Mouse (Mus musculus) heart, postnatal 0 days (tissue): ENCODE measurements around the gene Crlf1. TPM values are rescaled to one million over a fixed set of nuclear protein-coding genes. Genes with fewer than 3 reads are reported as not detected.
"Not testable (repeated sequence)": the region's sequence is repeated elsewhere in the genome, so short reads cannot be mapped to it uniquely, and the experiment has no call there.

Source experiments
- ATAC-seq: fragments of 200-750 bp; cut with Nextera tagmentation; 2 replicates; pipeline ENCODE4 v1.8.0; 2017; ENCODE audit warnings: low read depth, moderate number of reproducible peaks, moderate library complexity; ENCODE audit not compliant: insufficient read depth
- DNase-seq: peaks from one replicate; pipeline ENCODE4 v3.0.0-alpha.2; 2016; ENCODE audit warnings: low spot score
- H3K27ac ChIP-seq: fragments of 300-500 bp; sonication (generic); 2 replicates; pipeline ENCODE4 v1.5.1; 2014; ENCODE audit warnings: low read depth, mild to moderate bottlenecking
- H3K27me3 ChIP-seq: fragments of 300-500 bp; sonication (generic); 2 replicates; pipeline ENCODE4 v1.6.1; 2014; ENCODE audit warnings: low read length, mixed read lengths; ENCODE audit not compliant: control insufficient read depth, insufficient read depth
- H3K36me3 ChIP-seq: fragments of 300-500 bp; sonication (generic); replicated peaks from 2 replicates; pipeline ENCODE4 v1.6.1; 2014; ENCODE audit warnings: low read length, mixed read lengths; ENCODE audit not compliant: control insufficient read depth, insufficient read depth
- H3K4me1 ChIP-seq: fragments of 300-500 bp; sonication (generic); 2 replicates; pipeline ENCODE4 v1.6.1; 2014; ENCODE audit warnings: antibody characterized with exemption; ENCODE audit not compliant: control insufficient read depth, insufficient read depth
- H3K4me2 ChIP-seq: fragments of 300-500 bp; sonication (generic); 2 replicates; pipeline ENCODE4 v1.6.1; 2014; ENCODE audit warnings: low read depth, mild to moderate bottlenecking, low read length, moderate library complexity
- H3K4me3 ChIP-seq: fragments of 300-500 bp; sonication (generic); 2 replicates; pipeline ENCODE4 v1.5.1; 2014; ENCODE audit warnings: low read depth, low read length
- H3K9ac ChIP-seq: fragments of 300-500 bp; sonication (generic); replicated peaks from 2 replicates; pipeline ENCODE4 v1.6.1; 2014; ENCODE audit warnings: low read depth, low read length, mixed read lengths
- H3K9me3 ChIP-seq: fragments of 300-500 bp; sonication (generic); replicated peaks from 2 replicates; pipeline ENCODE4 v1.6.1; 2016; ENCODE audit warnings: low read length; ENCODE audit not compliant: control insufficient read depth
- CTCF ChIP-seq: IDR thresholded peaks from 2 replicates; pipeline ENCODE4 v1.5.1; 2016; ENCODE audit warnings: antibody characterized with exemption, control low read depth, low read depth
- EP300 ChIP-seq: IDR thresholded peaks from 2 replicates; pipeline ENCODE4 v1.6.1; 2016; ENCODE audit warnings: antibody characterized with exemption, low read depth
- WGBS: fragments of 180-500 bp; shearing (Covaris S2); extraction: QIAGEN DNeasy Blood & Tissue Kit; methylation state at CpG from one replicate; pipeline ENCODE4 v1.1.7; 2014; 5-methylcytosine and 5-hydroxymethylcytosine counted together
- polyA plus RNA-seq: library from polyadenylated mRNA; unstranded; fragments of >200 nt; fragmentation: Nextera tagmentation; extraction: Ambion mirVana; gene quantifications from 2 replicates; pipeline ENCODE4 v1.2.1, GENCODE M21; 2015
- total RNA-seq: library from RNA; depleted of rRNA; stranded (reverse); fragments of >200 nt; gene quantifications from 2 replicates; pipeline ENCODE4 v1.2.3, GENCODE M21; 2014; ENCODE audit warnings: low replicate concordance

Crlf1 gene
- total and polyA plus RNA-seq, 2 experiments from 2014 or later = 0.16 TPM; not detected in 1

DNA sequence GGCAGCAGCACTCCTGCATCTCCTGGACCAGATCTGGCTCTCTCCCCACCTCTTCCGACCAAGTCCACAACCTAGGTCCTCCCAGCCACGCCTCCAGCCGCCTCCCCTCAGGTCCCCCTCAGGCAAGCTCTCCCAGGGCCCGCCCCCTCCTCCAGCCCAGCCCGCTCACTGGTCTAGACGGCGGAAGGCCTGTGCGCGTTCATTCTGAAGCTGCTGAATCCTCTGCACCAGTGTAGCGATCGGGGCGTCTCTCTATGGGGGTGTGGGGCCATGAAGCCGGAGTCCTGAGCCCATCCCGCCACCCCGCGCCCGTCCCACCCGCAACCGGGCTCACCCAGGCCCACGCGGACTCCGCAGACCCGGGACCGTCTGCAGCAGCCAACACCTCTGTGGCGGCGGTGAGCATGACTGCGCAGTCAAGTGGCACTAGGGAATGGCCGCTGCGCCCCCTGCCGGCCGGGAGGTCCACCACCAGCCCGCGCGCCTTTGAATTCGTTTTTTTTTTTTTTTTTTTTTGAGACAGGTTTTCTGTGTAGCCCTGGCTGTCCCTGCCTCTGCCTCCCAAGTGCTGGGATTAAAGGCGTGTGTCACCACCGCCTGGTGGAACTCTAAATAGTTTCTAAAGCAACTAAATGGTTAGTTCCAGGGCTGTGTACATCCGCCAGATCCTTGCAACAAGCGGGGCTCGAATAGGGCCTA, 13.5 kb downstream of the Crlf1 start, which contains the start of gene Rex1bd:
Rex1bd (minus strand) TSS at position 425 of the 699 bp plus-strand sequence.
- peak within 1 kb of the TSS; percentile 81 for H3K9ac ChIP-seq
- H3K9me3 ChIP-seq = no peaks in the 10 kb centered on the region
- DNase-seq = peak; percentile 88
- peaks cover 34% of the 10 kb centered on the region for H3K4me1 ChIP-seq
- peaks cover 17% of the 10 kb centered on the region for H3K36me3 ChIP-seq
- ATAC-seq = peak; percentile 84
- WGBS = 3% methylated on average over 38 of the region's 40 CpGs
- peak within 1 kb of the TSS; percentile 89 for H3K27ac ChIP-seq
- H3K4me2 ChIP-seq = peak within 1 kb of the TSS; percentile 76
- peak; percentile 83 for TF ChIP-seq CTCF
- peak; percentile 43; the same call in 1 of the 2 replicates for TF ChIP-seq EP300
- H3K27me3 ChIP-seq = peaks cover 16% of the 10 kb centered on the region
- H3K4me3 ChIP-seq = peak within 1 kb of the TSS; percentile 87

DNA sequence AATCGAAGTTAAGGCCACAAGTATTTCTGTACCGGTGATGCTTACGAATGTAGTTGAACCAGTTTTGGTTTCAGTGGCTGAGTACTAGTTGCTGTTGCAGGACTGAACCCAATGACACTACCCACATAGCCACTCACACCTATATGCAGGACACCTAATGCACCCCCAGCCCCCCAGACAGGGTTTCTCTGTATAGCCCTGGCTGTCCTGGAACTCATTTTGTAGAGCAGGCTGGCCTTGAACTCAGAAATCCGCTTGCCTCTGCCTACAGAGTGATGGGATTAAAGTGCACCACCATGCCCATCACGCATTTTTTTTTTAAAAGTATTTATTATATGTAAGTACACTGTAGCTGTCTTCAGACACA, 14.1 kb downstream of the Crlf1 start:
- WGBS = 60% methylated on average over 5 of the region's 5 CpGs

DNA sequence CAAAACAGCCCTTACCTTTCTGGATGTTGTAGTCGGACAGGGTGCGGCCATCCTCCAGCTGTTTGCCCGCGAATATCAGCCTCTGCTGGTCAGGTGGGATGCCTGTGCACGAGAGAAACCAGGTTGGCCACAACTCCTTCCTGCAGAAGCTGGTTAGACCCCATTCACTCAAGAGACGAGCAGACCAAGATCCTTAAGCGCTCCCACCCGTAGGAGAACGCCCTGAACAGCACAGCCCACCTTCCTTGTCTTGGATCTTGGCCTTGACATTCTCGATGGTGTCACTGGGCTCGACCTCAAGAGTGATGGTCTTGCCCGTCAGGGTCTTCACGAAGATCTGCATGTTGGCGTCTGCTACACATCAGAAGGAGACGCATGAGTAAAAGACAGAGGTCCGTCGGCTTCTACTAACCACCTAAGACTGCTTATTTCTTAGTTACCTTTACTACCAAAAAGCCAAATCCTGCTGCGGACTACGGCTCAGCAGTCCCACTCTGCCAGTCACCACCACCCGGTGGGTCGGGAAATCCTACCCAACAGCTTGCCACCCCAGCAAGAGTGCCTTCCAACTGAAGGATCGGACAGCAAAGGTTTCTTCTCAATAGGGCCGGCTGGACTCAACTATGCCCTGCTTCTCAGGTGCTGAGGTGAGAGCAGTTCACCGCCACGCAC, 16.5 kb downstream of the Crlf1 start:
- no peak for ATAC-seq
- peak overlapping the region; percentile 96 for H3K27ac ChIP-seq
- H3K9me3 ChIP-seq = no peaks in the 10 kb centered on the region
- peaks cover 22% of the 10 kb centered on the region for H3K4me1 ChIP-seq
- no peak for DNase-seq
- H3K36me3 ChIP-seq = peaks cover 26% of the 10 kb centered on the region
- peak overlapping the region; percentile 87 for H3K9ac ChIP-seq
- H3K4me2 ChIP-seq = peak overlapping the region; percentile 99
- H3K27me3 ChIP-seq = no peaks in the 10 kb centered on the region
- H3K4me3 ChIP-seq = peak overlapping the region; percentile 76
- TF ChIP-seq EP300 = no peak
- no peak for TF ChIP-seq CTCF
- 7% methylated on average over 25 of the region's 25 CpGs for WGBS

More for the DNA sequence above, 14.1 kb downstream of the Crlf1 start:
- Histone ChIP-seq H3K4me1 (peaks cover 29% of the 10 kb centered on the region), H3K36me3 (peaks cover 17% of the 10 kb centered on the region), H3K9ac (no peak overlapping the region), H3K27me3 (peaks cover 10% of the 10 kb centered on the region), H3K27ac (no peak overlapping the region), H3K9me3 (no peaks in the 10 kb centered on the region), H3K4me3 (no peak overlapping the region), H3K4me2 (no peak overlapping the region)
- no peak for ATAC-seq
- no peak for TF ChIP-seq EP300
- no peak for TF ChIP-seq CTCF
- DNase-seq = no peak

DNA sequence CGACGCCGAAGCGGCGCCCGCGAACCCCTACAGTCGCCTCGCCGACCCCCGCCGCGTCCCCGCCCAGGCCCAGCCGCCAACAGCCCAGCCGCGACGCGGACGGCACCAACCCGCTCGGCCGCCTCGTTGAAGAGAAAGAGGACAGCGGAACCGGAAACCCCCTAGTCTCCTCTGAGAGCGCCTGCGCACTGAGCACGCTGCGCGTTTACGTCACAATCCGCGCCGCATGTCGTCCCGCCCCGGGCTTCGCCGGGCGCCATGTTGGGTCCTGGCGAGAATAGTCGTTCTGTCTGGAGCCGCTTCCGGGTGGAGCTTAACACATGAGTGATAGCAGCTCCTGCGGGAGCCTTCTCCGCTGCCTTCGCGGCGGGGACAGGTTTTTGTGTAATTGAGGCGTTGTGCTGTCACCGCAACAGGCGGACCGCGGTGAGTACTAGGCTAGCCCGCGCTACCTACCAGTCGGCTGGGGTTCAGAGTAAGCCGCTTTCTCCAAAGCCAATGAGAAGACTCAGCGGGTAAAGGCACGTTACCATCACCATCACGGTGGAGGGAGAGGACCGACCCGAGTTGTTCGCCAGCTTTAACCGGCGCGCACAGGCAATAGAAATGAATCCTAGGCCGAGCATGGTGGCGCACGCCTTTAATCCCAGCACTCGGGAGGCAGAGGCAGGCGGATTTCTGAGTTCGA, 17.4 kb downstream of the Crlf1 start, which contains the start of gene Uba52:
Uba52 (minus strand) TSS at position 574 of the 688 bp plus-strand sequence.
- Histone ChIP-seq H3K4me1 (peaks cover 22% of the 10 kb centered on the region), H3K27me3 (no peaks in the 10 kb centered on the region), H3K4me3 (peak within 1 kb of the TSS; percentile 76), H3K9ac (peak within 1 kb of the TSS; percentile 87), H3K36me3 (peaks cover 31% of the 10 kb centered on the region), H3K27ac (peak within 1 kb of the TSS; percentile 96), H3K4me2 (peak within 1 kb of the TSS; percentile 99), H3K9me3 (no peaks in the 10 kb centered on the region)
- 0 out of 2 replicates have a peak, but pooled peaks have one; percentile 16 for TF ChIP-seq EP300
- no peak for TF ChIP-seq CTCF
- 1% methylated on average over 74 of the region's 74 CpGs for WGBS
- DNase-seq = peak; percentile 97
- ATAC-seq = peak; percentile 88

DNA sequence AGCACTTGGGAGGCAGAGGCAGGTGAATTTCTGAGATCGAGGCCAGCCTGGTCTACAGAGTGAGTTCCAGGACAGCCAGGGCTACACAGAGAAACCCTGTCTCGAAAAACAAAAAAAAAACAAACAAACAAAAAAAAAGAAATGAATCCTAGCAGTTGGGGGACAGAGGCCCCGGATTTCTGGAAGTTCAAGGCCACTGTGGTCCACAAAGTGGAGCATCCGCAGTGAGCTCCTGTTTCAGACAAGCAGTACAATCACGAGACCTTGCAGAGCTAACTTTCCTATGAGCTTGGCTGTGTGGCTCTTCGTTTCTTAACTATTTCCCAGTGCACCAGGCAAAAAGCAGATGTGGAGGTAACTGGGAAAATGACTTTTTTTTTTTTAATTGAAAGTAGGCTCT, 18.2 kb downstream of the Crlf1 start:
- Histone ChIP-seq H3K27ac (peak overlapping the region; percentile 96), H3K36me3 (peaks cover 34% of the 10 kb centered on the region), H3K4me1 (peaks cover 14% of the 10 kb centered on the region), H3K4me3 (peak overlapping the region; percentile 76), H3K4me2 (peak overlapping the region; percentile 99)
- DNase-seq, H3K9ac ChIP-seq, H3K27me3 ChIP-seq, H3K9me3 ChIP-seq, ATAC-seq: not testable (repeated sequence)
- WGBS = 79% methylated on average over 6 of the region's 6 CpGs
